Mouse (Mus musculus) liver, adult 2 months (tissue): ENCODE measurements around the gene 1700020L24Rik.

Experiments used
- CTCF ChIP-seq: fragments of 200-500 bp; IDR thresholded peaks from 2 replicates; pipeline ENCODE4 v1.5.1; 2011; ENCODE audit warnings: low read depth, low read length, control low read depth
- POLR2A ChIP-seq: fragments of 200-500 bp; IDR thresholded peaks from 2 replicates; pipeline ENCODE4 v1.6.1; 2011; ENCODE audit warnings: low read length, control low read depth; ENCODE audit not compliant: insufficient read depth; ENCODE audit errors: extremely low read depth

GRCm38 (mm10) chr11:83410510-83410909 is 27.0 kb upstream of the 1700020L24Rik start:
- TF ChIP-seq POLR2A (no peak), CTCF (no peak)
